Mouse (Mus musculus): ENCODE data around the gene Nob1. TPM values are rescaled to one million over a fixed set of nuclear protein-coding genes. Genes with fewer than 3 reads are reported as not detected.

Gene Nob1
- polyA plus RNA-seq, 1 experiment: 60.8 TPM

- TF ChIP-seq CTCF (IDR thresholded peaks at IDR 0.05; ENCODE audit: borderline replicate concordance, insufficient read depth, low read depth, low read length) (no peak), POLR2A (IDR thresholded peaks at IDR 0.05; ENCODE audit: borderline replicate concordance, insufficient read depth, low read length) (no peak)
- Histone ChIP-seq H3K27ac (ENCODE audit: insufficient read depth, low read length) (no peak overlapping the region), H3K4me1 (ENCODE audit: control insufficient read depth, insufficient read depth, low read length) (no peaks in the 10 kb centered on the region), H3K4me3 (replicated peaks; ENCODE audit: insufficient read depth, low read depth, low read length) (no peak overlapping the region), H3K27me3 (ENCODE audit: control insufficient read depth, insufficient read depth, low read length) (no peaks in the 10 kb centered on the region)
- no peak for DNase-seq
- 95% methylated on average over 5 of the region's 5 CpGs for WGBS
Measured at GRCm38 (mm10) chr8:107462423-107462822, 37.6 kb upstream of the Nob1 start.

- H3K27ac ChIP-seq (ENCODE audit: insufficient read depth, low read length): no peak overlapping the region
- TF ChIP-seq CTCF (IDR thresholded peaks at IDR 0.05; ENCODE audit: borderline replicate concordance, insufficient read depth, low read depth, low read length): no peak
- no peak for TF ChIP-seq POLR2A (IDR thresholded peaks at IDR 0.05; ENCODE audit: borderline replicate concordance, insufficient read depth, low read length)
- no peak overlapping the region for H3K4me3 ChIP-seq (replicated peaks; ENCODE audit: insufficient read depth, low read depth, low read length)
- WGBS: 90% methylated on average over 6 of the region's 6 CpGs
- no peak for DNase-seq
- no peaks in the 10 kb centered on the region for H3K4me1 ChIP-seq (ENCODE audit: control insufficient read depth, insufficient read depth, low read length)
- H3K27me3 ChIP-seq (ENCODE audit: control insufficient read depth, insufficient read depth, low read length): no peaks in the 10 kb centered on the region
Measured at GRCm38 (mm10) chr8:107458281-107458680, 33.4 kb upstream of the Nob1 start.

- WGBS: 60% methylated on average over 4 of the region's 4 CpGs
- TF ChIP-seq POLR2A (IDR thresholded peaks at IDR 0.05; ENCODE audit: borderline replicate concordance, insufficient read depth, low read length) (no peak), CTCF (IDR thresholded peaks at IDR 0.05; ENCODE audit: borderline replicate concordance, insufficient read depth, low read depth, low read length) (no peak)
- H3K27ac ChIP-seq (ENCODE audit: insufficient read depth, low read length): no peak overlapping the region
- no peak for DNase-seq
- no peaks in the 10 kb centered on the region for H3K27me3 ChIP-seq (ENCODE audit: control insufficient read depth, insufficient read depth, low read length)
- no peaks in the 10 kb centered on the region for H3K4me1 ChIP-seq (ENCODE audit: control insufficient read depth, insufficient read depth, low read length)
- H3K4me3 ChIP-seq (replicated peaks; ENCODE audit: insufficient read depth, low read depth, low read length): no peak overlapping the region
Measured at GRCm38 (mm10) chr8:107457725-107458124, 32.9 kb upstream of the Nob1 start.

GRCm38 (mm10) chr8:107455268-107455667 is 30.4 kb upstream of the Nob1 start:
- H3K27me3 ChIP-seq (ENCODE audit: control insufficient read depth, insufficient read depth, low read length): no peaks in the 10 kb centered on the region
- peak; percentile 19 to 38 for DNase-seq
- no peak overlapping the region for H3K27ac ChIP-seq (ENCODE audit: insufficient read depth, low read length)
- 5% methylated on average over 3 of the region's 3 CpGs for WGBS
- TF ChIP-seq CTCF (IDR thresholded peaks at IDR 0.05; ENCODE audit: borderline replicate concordance, insufficient read depth, low read depth, low read length) (peak; percentile 85), POLR2A (IDR thresholded peaks at IDR 0.05; ENCODE audit: borderline replicate concordance, insufficient read depth, low read length) (no peak)
- no peaks in the 10 kb centered on the region for H3K4me1 ChIP-seq (ENCODE audit: control insufficient read depth, insufficient read depth, low read length)
- no peak overlapping the region for H3K4me3 ChIP-seq (replicated peaks; ENCODE audit: insufficient read depth, low read depth, low read length)

GRCm38 (mm10) chr8:107453386-107453785 is 28.5 kb upstream of the Nob1 start:
- WGBS: 95% methylated on average over 11 of the region's 11 CpGs

GRCm38 (mm10) chr8:107451414-107452066 is 26.7 kb upstream of the Nob1 start:
- no peak for DNase-seq
- Histone ChIP-seq H3K27me3 (ENCODE audit: control insufficient read depth, insufficient read depth, low read length) (no peaks in the 10 kb centered on the region), H3K27ac (ENCODE audit: insufficient read depth, low read length) (no peak overlapping the region), H3K4me1 (ENCODE audit: control insufficient read depth, insufficient read depth, low read length) (no peaks in the 10 kb centered on the region), H3K4me3 (replicated peaks; ENCODE audit: insufficient read depth, low read depth, low read length) (no peak overlapping the region)
- TF ChIP-seq CTCF (IDR thresholded peaks at IDR 0.05; ENCODE audit: borderline replicate concordance, insufficient read depth, low read depth, low read length) (no peak), POLR2A (IDR thresholded peaks at IDR 0.05; ENCODE audit: borderline replicate concordance, insufficient read depth, low read length) (no peak)
- 73% methylated on average over 13 of the region's 13 CpGs for WGBS

More at GRCm38 (mm10) chr8:107453386-107453785, 28.5 kb upstream of the Nob1 start:
- H3K4me3 ChIP-seq (replicated peaks; ENCODE audit: insufficient read depth, low read depth, low read length): no peak overlapping the region
- H3K27ac ChIP-seq (ENCODE audit: insufficient read depth, low read length): no peak overlapping the region
- H3K4me1 ChIP-seq (ENCODE audit: control insufficient read depth, insufficient read depth, low read length): no peaks in the 10 kb centered on the region
- TF ChIP-seq POLR2A (IDR thresholded peaks at IDR 0.05; ENCODE audit: borderline replicate concordance, insufficient read depth, low read length) (no peak), CTCF (IDR thresholded peaks at IDR 0.05; ENCODE audit: borderline replicate concordance, insufficient read depth, low read depth, low read length) (no peak)
- H3K27me3 ChIP-seq (ENCODE audit: control insufficient read depth, insufficient read depth, low read length): no peaks in the 10 kb centered on the region
- no peak for DNase-seq

GRCm38 (mm10) chr8:107449655-107450054 is 24.8 kb upstream of the Nob1 start:
- Histone ChIP-seq H3K27me3 (ENCODE audit: control insufficient read depth, insufficient read depth, low read length) (no peaks in the 10 kb centered on the region), H3K27ac (ENCODE audit: insufficient read depth, low read length) (no peak overlapping the region), H3K4me1 (ENCODE audit: control insufficient read depth, insufficient read depth, low read length) (no peaks in the 10 kb centered on the region), H3K4me3 (replicated peaks; ENCODE audit: insufficient read depth, low read depth, low read length) (no peak overlapping the region)
- 74% methylated on average over 6 of the region's 6 CpGs for WGBS
- no peak for DNase-seq
- no peak for TF ChIP-seq CTCF (IDR thresholded peaks at IDR 0.05; ENCODE audit: borderline replicate concordance, insufficient read depth, low read depth, low read length)
- no peak for TF ChIP-seq POLR2A (IDR thresholded peaks at IDR 0.05; ENCODE audit: borderline replicate concordance, insufficient read depth, low read length)

GRCm38 (mm10) chr8:107449130-107449529 is 24.3 kb upstream of the Nob1 start:
- H3K27me3 ChIP-seq (ENCODE audit: control insufficient read depth, insufficient read depth, low read length): no peaks in the 10 kb centered on the region
- 59% methylated on average over 8 of the region's 8 CpGs for WGBS
- no peaks in the 10 kb centered on the region; the same call in 1 of the 2 replicates for H3K4me1 ChIP-seq (ENCODE audit: control insufficient read depth, insufficient read depth, low read length)
- no peak overlapping the region for H3K27ac ChIP-seq (ENCODE audit: insufficient read depth, low read length)
- no peak for DNase-seq
- no peak for TF ChIP-seq POLR2A (IDR thresholded peaks at IDR 0.05; ENCODE audit: borderline replicate concordance, insufficient read depth, low read length)
- no peak for TF ChIP-seq CTCF (IDR thresholded peaks at IDR 0.05; ENCODE audit: borderline replicate concordance, insufficient read depth, low read depth, low read length)
- H3K4me3 ChIP-seq (replicated peaks; ENCODE audit: insufficient read depth, low read depth, low read length): no peak overlapping the region
